Comparison of ENCODE assay signal across 23 mouse cellular contexts in genomic region chr12:79934091-79934490, GRCm38 (mm10).
A peak's percentile ranks its signal among the peaks of the same experiment; 100 is the strongest.
DNase-seq lines count a peak whose midpoint lies in the region; ATAC-seq and TF ChIP-seq lines count a peak whose summit lies in the region.
"Had no signal": no experiment of that assay in that cellular context is flagged by ENCODE, and none has a peak within 500 bp of the region (broad histone marks: within the 10 kb centered on the region; RNA-seq: fewer than 3 reads in every experiment).

No protein-coding gene starts in this region.

- H3K36me3 ChIP-seq in heart, embryonic 15.5 days, result no peaks in the 10 kb centered on the region
- H3K36me3 ChIP-seq: neural tube, embryonic 15.5 days had no signal

- no peaks in the 10 kb centered on the region for H3K27me3 ChIP-seq in heart, embryonic 15.5 days
- H3K27me3 ChIP-seq: neural tube, embryonic 15.5 days had no signal

- TF ChIP-seq CTCF in gastrocnemius, adult 2 months (IDR thresholded peaks at IDR 0.05), result no peak

- no peak overlapping the region for H3K4me2 ChIP-seq in heart, embryonic 15.5 days
- H3K4me2 ChIP-seq: neural tube, embryonic 15.5 days had no signal

- H3K9ac ChIP-seq in heart, embryonic 15.5 days, result no peak overlapping the region
- H3K9ac ChIP-seq: neural tube, embryonic 15.5 days had no signal

- DNase-seq in gastrocnemius, adult 2 months, result no peak
- DNase-seq in gastrocnemius, postnatal 36 days, result no peak
- no peak for DNase-seq in heart, postnatal 25 days (ENCODE audit: low spot score)
- peak; percentile 39 for DNase-seq in brain, adult 2 months (ENCODE audit: low read depth, low spot score)
- DNase-seq in lung, postnatal 14 days, result peak; percentile 60
- DNase-seq in kidney, postnatal 10 days, result no peak
- DNase-seq: adrenal gland, postnatal 14 days; cerebellum, adult 18-20 months; cerebellum, postnatal 36 days; gastrocnemius, postnatal 10 days; heart, postnatal 14 days; kidney, adult 2 months; kidney, postnatal 36 days; left cerebral cortex, postnatal 4 days; liver; thymus, postnatal 14 days had no signal

- intact Hi-C loops in gastrocnemius, adult 2 months (cut with DNase I), result no loop called here
- intact Hi-C loops in gastrocnemius, postnatal 36 days (cut with DNase I), result no loop called here
- intact Hi-C loops in heart, postnatal 25 days (cut with DNase I), result no loop called here

- WGBS in heart, embryonic 15.5 days, result 43% methylated on average over 7 of the region's 7 CpGs

- no peaks in the 10 kb centered on the region for H3K9me3 ChIP-seq in heart, embryonic 15.5 days (replicated peaks)
- H3K9me3 ChIP-seq: neural tube, embryonic 15.5 days had no signal

- H3K4me3 ChIP-seq in gastrocnemius, adult 2 months, result no peak overlapping the region
- no peak overlapping the region for H3K4me3 ChIP-seq in heart, embryonic 15.5 days
- H3K4me3 ChIP-seq: left cerebral cortex, adult 2 months; megakaryocyte, embryonic 14.5 days; neural tube, embryonic 15.5 days had no signal

- H3K27ac ChIP-seq in gastrocnemius, adult 2 months, result peak overlapping the region; percentile 90
- H3K27ac ChIP-seq in heart, embryonic 15.5 days, result 0 out of 2 replicates have a peak overlapping the region, but pooled peaks have one; percentile 27
- H3K27ac ChIP-seq: left cerebral cortex, adult 2 months; neural tube, embryonic 15.5 days had no signal

- peaks cover 39% of the 10 kb centered on the region for H3K4me1 ChIP-seq in heart, embryonic 15.5 days (replicated peaks)
- H3K4me1 ChIP-seq: megakaryocyte, embryonic 14.5 days had no signal

- no peak for ATAC-seq in heart, embryonic 15.5 days (replicated peaks; ENCODE audit: insufficient number of reproducible peaks, insufficient read depth, low FRiP score, low read depth)
- ATAC-seq: activated CD4-positive, CD25-positive, alpha-beta regulatory T cell, adult 4 months; CD4-positive, CD25-positive, alpha-beta regulatory T cell, adult 4 months; midbrain, embryonic 16.5 days had no signal

Comparison
In these comparisons a context has a peak if more than half of its experiments do, and no peak if none do; other contexts are left out.
1. DNase-seq: peak in brain, adult 2 months (single experiment) and lung, postnatal 14 days (single experiment); none in gastrocnemius, adult 2 months (single experiment), gastrocnemius, postnatal 36 days (0 of 2), heart, postnatal 25 days (single experiment) and kidney, postnatal 10 days (single experiment).